Mouse (Mus musculus): ENCODE results near the gene Gemin7. TPM values are rescaled to one million over a fixed set of nuclear protein-coding genes. Genes with fewer than 3 reads are reported as not detected.

Gene Gemin7
- total and polyA plus RNA-seq, 2 experiments from 2014 or later, result 38.2 to 148 TPM

DNA sequence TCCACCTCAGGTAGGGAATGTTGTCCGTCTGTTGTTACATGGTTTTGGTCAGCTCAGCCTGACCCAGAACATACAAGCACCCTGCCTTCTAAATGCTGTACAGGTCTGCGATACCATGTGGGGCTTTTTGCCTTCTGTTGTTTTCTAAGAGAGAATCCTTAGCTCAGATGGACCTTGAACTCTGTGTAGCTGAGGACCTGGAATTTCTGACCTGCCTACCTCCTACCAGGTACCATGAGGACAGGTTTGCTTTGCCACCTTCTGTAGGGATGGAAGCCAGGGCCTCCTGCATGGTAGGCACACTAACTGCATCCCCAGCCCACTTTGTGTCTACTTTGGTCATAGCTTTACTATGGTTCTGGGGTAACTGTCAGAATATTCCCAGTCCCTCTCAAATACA, 11.6 kb downstream of the Gemin7 start:
- WGBS, result 91% methylated on average over 2 of the region's 2 CpGs
- ATAC-seq, result no peak
- H3K4me1 ChIP-seq (ENCODE audit: insufficient read depth), result 0 out of 2 replicates have a peak, but pooled peaks cover 10% of the 10 kb centered on the region
- no peak for TF ChIP-seq CTCF (IDR thresholded peaks at IDR 0.05; ENCODE audit: low read depth)
- H3K9me3 ChIP-seq (ENCODE audit: low read length), result no peaks in the 10 kb centered on the region
- DNase-seq, result no peak
- peaks cover 32% of the 10 kb centered on the region for H3K36me3 ChIP-seq (ENCODE audit: insufficient read depth)
- H3K4me3 ChIP-seq (ENCODE audit: low read depth, low read length), result no peak overlapping the region
- no peaks in the 10 kb centered on the region for H3K27me3 ChIP-seq (ENCODE audit: insufficient read depth, low read length)
- H3K9ac ChIP-seq, result no peak overlapping the region
- H3K27ac ChIP-seq (ENCODE audit: low read depth, low read length), result no peak overlapping the region
- no peak overlapping the region for H3K4me2 ChIP-seq (ENCODE audit: low read depth)

DNA sequence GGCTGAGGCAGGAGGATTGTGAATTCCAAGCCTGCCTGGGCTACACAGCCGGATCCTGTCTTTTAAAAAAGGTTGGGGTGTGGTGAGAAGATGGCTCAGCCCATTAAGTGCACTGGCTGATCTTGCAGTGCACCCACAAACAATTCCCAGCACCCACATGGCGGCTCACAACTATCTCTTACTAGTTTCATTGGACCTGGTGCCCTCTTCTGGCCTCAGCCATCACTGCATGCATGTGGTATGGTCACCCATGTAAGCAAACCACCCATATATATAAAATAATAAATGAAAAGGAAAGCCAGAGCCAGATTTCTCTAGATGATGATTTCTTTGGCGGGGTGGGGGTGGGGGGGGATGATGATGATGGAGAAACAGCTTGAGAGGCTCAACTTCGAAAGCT, 12.9 kb downstream of the Gemin7 start:
- ATAC-seq (no peak), DNase-seq (no peak)
- H3K36me3 ChIP-seq (ENCODE audit: insufficient read depth), result peaks cover 26% of the 10 kb centered on the region
- H3K27me3 ChIP-seq (ENCODE audit: insufficient read depth, low read length), result no peaks in the 10 kb centered on the region
- no peak overlapping the region for H3K4me2 ChIP-seq (ENCODE audit: low read depth)
- WGBS, result 90% methylated on average over 4 of the region's 4 CpGs
- TF ChIP-seq CTCF (IDR thresholded peaks at IDR 0.05; ENCODE audit: low read depth), result peak; percentile 31; the same call in 1 of the 2 replicates
- 0 out of 2 replicates have a peak, but pooled peaks cover 19% of the 10 kb centered on the region for H3K4me1 ChIP-seq (ENCODE audit: insufficient read depth)
- no peak overlapping the region for H3K27ac ChIP-seq (ENCODE audit: low read depth, low read length)
- no peaks in the 10 kb centered on the region for H3K9me3 ChIP-seq (ENCODE audit: low read length)
- H3K4me3 ChIP-seq (ENCODE audit: low read depth, low read length), result no peak overlapping the region
- no peak overlapping the region for H3K9ac ChIP-seq

GRCm38 (mm10) chr7:19563884-19564283, 13.5 kb downstream of the Gemin7 start:
- Histone ChIP-seq H3K36me3 (ENCODE audit: insufficient read depth) (peaks cover 21% of the 10 kb centered on the region), H3K27ac (ENCODE audit: low read depth, low read length) (no peak overlapping the region), H3K4me1 (ENCODE audit: insufficient read depth) (peaks cover 25% of the 10 kb centered on the region; the same call in 1 of the 2 replicates), H3K4me3 (ENCODE audit: low read depth, low read length) (no peak overlapping the region), H3K9ac (no peak overlapping the region), H3K27me3 (ENCODE audit: insufficient read depth, low read length) (no peaks in the 10 kb centered on the region), H3K4me2 (ENCODE audit: low read depth) (no peak overlapping the region), H3K9me3 (ENCODE audit: low read length) (no peaks in the 10 kb centered on the region)
- no peak for TF ChIP-seq CTCF (IDR thresholded peaks at IDR 0.05; ENCODE audit: low read depth)
- ATAC-seq (no peak), DNase-seq (no peak)
- 87% methylated on average over 3 of the region's 3 CpGs for WGBS

DNA sequence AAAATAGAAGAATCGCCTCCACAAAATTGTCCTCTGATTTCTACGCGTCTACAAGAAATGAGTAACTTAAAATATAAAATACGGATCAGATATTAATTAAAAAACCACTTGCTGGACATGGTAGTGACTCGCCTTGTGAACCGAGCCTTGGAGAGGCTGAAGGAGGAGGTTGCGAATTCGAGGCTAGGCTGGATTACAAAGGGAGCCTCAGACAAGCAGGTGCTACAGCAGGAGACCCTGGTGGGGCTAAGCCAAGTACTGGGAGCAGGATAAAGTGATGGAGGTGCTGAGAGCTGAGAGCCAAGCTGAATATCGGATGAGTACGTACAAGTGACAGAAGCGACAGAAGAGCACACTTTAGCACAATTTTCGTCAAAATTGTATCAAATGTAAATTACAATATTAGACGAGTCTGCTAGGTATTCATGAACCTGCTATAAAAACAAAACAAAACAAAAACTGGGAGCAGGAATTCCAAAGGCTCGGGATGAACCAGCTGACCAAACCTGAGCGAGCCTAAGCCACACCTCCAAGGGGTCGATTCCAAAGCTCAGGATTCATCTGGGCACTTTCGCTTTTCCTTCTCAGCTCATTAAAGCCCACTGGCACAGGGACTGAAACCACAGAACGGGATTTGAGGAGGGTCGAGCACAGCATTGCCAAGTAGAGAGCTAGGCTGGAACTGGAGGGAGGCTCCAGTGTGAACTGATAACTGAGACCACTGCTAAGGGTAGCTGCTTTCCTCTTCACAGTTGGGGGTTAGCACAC, 14.6 kb downstream of the Gemin7 start, which contains the start of gene Ppp1r37:
Gene Ppp1r37, minus strand, starts transcription at position 434 of the 768 bp plus-strand sequence.
- H3K27ac ChIP-seq (ENCODE audit: low read depth, low read length), result peak within 1 kb of the TSS; percentile 99
- 2% methylated on average over 19 of the region's 19 CpGs for WGBS
- peak; percentile 58 for DNase-seq
- H3K27me3 ChIP-seq (ENCODE audit: insufficient read depth, low read length), result no peaks in the 10 kb centered on the region
- H3K4me2 ChIP-seq (ENCODE audit: low read depth), result peak within 1 kb of the TSS; percentile 91
- peaks cover 26% of the 10 kb centered on the region; the same call in 1 of the 2 replicates for H3K4me1 ChIP-seq (ENCODE audit: insufficient read depth)
- H3K9ac ChIP-seq, result peak within 1 kb of the TSS; percentile 97
- H3K9me3 ChIP-seq (ENCODE audit: low read length), result no peaks in the 10 kb centered on the region
- ATAC-seq, result peak; percentile 33
- TF ChIP-seq CTCF (IDR thresholded peaks at IDR 0.05; ENCODE audit: low read depth), result no peak
- peak within 1 kb of the TSS; percentile 76 for H3K4me3 ChIP-seq (ENCODE audit: low read depth, low read length)
- H3K36me3 ChIP-seq (ENCODE audit: insufficient read depth), result peaks cover 17% of the 10 kb centered on the region

DNA sequence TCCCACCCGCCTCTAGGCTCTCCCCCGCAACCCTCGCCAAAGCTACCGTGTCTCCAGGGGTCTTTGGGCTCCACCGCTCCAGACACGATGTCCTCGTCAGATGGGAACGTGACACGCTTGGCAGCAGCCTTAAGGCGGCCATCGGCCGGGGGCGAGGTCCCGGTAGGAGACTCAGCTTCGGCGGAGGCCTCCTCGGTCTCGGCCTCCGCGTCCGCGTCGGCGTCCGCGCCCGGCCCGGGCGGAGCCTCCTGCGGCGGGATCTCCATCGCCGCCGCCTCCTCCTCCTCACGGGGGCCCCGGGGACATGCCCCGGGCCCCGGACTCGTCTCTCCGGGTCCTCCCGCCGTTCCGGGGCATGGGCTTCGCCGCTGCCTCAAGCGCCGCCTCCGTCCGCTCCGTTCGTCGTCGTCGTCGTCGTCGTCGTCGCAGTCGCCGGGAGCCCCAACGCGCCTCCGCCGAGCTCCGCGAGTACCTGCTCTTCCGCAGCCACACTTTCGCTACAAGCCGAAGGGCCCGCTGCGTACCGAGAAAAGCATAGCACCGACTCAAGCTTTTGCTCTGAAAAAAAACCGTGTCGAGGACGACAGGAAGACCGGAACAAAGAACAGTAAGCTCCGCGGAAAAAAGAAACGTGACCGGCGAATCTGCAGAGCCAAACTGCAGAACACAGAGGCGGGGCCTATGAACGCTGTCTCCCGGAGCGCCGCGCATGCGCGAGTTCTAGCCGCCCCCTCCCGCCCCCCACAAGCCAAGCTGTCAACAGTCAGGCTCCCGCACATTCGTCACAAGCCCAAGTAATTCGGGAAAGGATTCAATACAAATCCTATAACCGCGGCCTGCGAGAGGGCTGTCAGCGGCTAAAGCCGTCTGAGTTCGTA, 15.4 kb downstream of the Gemin7 start:
- Histone ChIP-seq H3K9me3 (ENCODE audit: low read length) (no peaks in the 10 kb centered on the region), H3K4me3 (ENCODE audit: low read depth, low read length) (peak overlapping the region; percentile 76), H3K27ac (ENCODE audit: low read depth, low read length) (peak overlapping the region; percentile 99), H3K27me3 (ENCODE audit: insufficient read depth, low read length) (no peaks in the 10 kb centered on the region), H3K9ac (peak overlapping the region; percentile 97), H3K36me3 (ENCODE audit: insufficient read depth) (peaks cover 17% of the 10 kb centered on the region), H3K4me1 (ENCODE audit: insufficient read depth) (peaks cover 26% of the 10 kb centered on the region; the same call in 1 of the 2 replicates), H3K4me2 (ENCODE audit: low read depth) (peak overlapping the region; percentile 91)
- TF ChIP-seq CTCF (IDR thresholded peaks at IDR 0.05; ENCODE audit: low read depth), result no peak
- ATAC-seq (peak; percentile 96), DNase-seq (peak; percentile 98)
- whole genome bisulfite sequencing, result under 1% methylated on average over 100 of the region's 102 CpGs

- no peak for ATAC-seq
- DNase-seq, result no peak
- H3K9me3 ChIP-seq (ENCODE audit: low read length), result no peaks in the 10 kb centered on the region
- peak overlapping the region; percentile 91 for H3K4me2 ChIP-seq (ENCODE audit: low read depth)
- peak overlapping the region; percentile 99 for H3K27ac ChIP-seq (ENCODE audit: low read depth, low read length)
- under 1% methylated on average over 11 of the region's 11 CpGs for WGBS
- peak overlapping the region; percentile 76 for H3K4me3 ChIP-seq (ENCODE audit: low read depth, low read length)
- H3K27me3 ChIP-seq (ENCODE audit: insufficient read depth, low read length), result no peaks in the 10 kb centered on the region
- TF ChIP-seq CTCF (IDR thresholded peaks at IDR 0.05; ENCODE audit: low read depth), result no peak
- H3K36me3 ChIP-seq (ENCODE audit: insufficient read depth), result peaks cover 13% of the 10 kb centered on the region
- H3K4me1 ChIP-seq (ENCODE audit: insufficient read depth), result peaks cover 26% of the 10 kb centered on the region; the same call in 1 of the 2 replicates
- peak overlapping the region; percentile 97 for H3K9ac ChIP-seq
These were observed 16.0 kb downstream of the Gemin7 start for GRCm38 (mm10) chr7:19561431-19561764.

All from forebrain, postnatal 0 days (tissue).